Mouse (Mus musculus) cerebellum, adult 2 months (tissue): ENCODE data around the gene Cradd.

Experiments used
- CTCF ChIP-seq: fragments of 200-500 bp; IDR thresholded peaks from 2 replicates; pipeline ENCODE4 v1.5.1; 2011; ENCODE audit warnings: low read depth, mild to moderate bottlenecking, control low read depth, low read length, moderate library complexity, borderline replicate concordance; ENCODE audit not compliant: insufficient read depth
- POLR2A ChIP-seq: fragments of 200-500 bp; IDR thresholded peaks from 2 replicates; pipeline ENCODE4 v1.6.1; 2011; ENCODE audit warnings: low read length, control low read depth, borderline replicate concordance; ENCODE audit not compliant: insufficient read depth

GRCm38 (mm10) chr10:95298504-95298903, 25.4 kb downstream of the Cradd start:
- no peak for TF ChIP-seq POLR2A
- no peak for TF ChIP-seq CTCF
